Mouse (Mus musculus): ENCODE data around the gene Pdcd5. TPM values are rescaled to one million over a fixed set of nuclear protein-coding genes. Genes with fewer than 3 reads are reported as not detected.
A peak's percentile ranks its signal among the peaks of the same experiment; 100 is the strongest.

Gene Pdcd5
- polyA plus RNA-seq, 1 experiment, result 32.6 TPM

DNA sequence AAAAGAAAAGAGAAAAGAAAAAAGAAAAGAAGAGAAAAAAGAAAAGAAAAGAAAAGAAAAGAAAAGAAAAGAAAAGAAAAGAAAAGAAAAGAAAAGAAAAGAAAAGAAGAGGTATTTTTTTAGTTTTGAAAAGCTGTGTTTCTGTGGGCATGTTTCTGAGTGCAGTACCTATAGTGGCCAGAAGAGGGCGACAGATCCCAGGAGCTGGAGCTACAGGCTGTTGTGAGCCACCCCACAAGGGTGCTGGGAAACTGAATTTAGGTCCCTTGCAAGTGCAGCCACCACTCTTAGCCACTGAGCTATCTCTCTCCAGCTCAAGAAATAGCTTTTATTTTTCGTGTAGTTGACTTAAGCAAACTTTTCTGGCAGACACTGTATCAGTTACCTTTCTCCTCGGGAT lies 11.9 kb upstream of the Pdcd5 start:
- peak in 1 of 2 experiments; percentile 36 for DNase-seq (ENCODE audit: low read depth in 1 of 2, low spot score in 2 of 2)
- H3K4me1 ChIP-seq (ENCODE audit: control insufficient read depth, insufficient read depth, insufficient read length), result no peaks in the 10 kb centered on the region
- H3K27me3 ChIP-seq (ENCODE audit: control insufficient read depth, insufficient read depth, low read length), result no peaks in the 10 kb centered on the region
- TF ChIP-seq POLR2A (IDR thresholded peaks at IDR 0.05; ENCODE audit: low read depth, low read length) (no peak), CTCF (IDR thresholded peaks at IDR 0.05; ENCODE audit: extremely low read depth, insufficient read depth, insufficient read length, insufficient replicate concordance) (peak; percentile 68; the same call in 1 of the 2 replicates)
- H3K27ac ChIP-seq (ENCODE audit: insufficient read depth, low read length), result no peak overlapping the region
- WGBS, result 61% methylated on average over 3 of the region's 3 CpGs
- no peaks in the 10 kb centered on the region for H3K36me3 ChIP-seq (ENCODE audit: control insufficient read depth, insufficient read depth, low read length)
- no peak overlapping the region for H3K4me3 ChIP-seq (ENCODE audit: extremely low read depth, insufficient read depth, insufficient read length)

- no peak for TF ChIP-seq CTCF (IDR thresholded peaks at IDR 0.05; ENCODE audit: extremely low read depth, insufficient read depth, insufficient read length, insufficient replicate concordance)
- TF ChIP-seq POLR2A (IDR thresholded peaks at IDR 0.05; ENCODE audit: low read depth, low read length), result no peak
- H3K4me1 ChIP-seq (ENCODE audit: control insufficient read depth, insufficient read depth, insufficient read length), result no peaks in the 10 kb centered on the region
- WGBS, result 60% methylated on average over 6 of the region's 6 CpGs
- no peak for DNase-seq (ENCODE audit: low read depth in 1 of 2, low spot score in 2 of 2)
- no peak overlapping the region for H3K4me3 ChIP-seq (ENCODE audit: extremely low read depth, insufficient read depth, insufficient read length)
- no peaks in the 10 kb centered on the region for H3K36me3 ChIP-seq (ENCODE audit: control insufficient read depth, insufficient read depth, low read length)
- H3K27ac ChIP-seq (ENCODE audit: insufficient read depth, low read length), result no peak overlapping the region
- no peaks in the 10 kb centered on the region for H3K27me3 ChIP-seq (ENCODE audit: control insufficient read depth, insufficient read depth, low read length)
Measured at GRCm38 (mm10) chr7:35657829-35658228, 10.5 kb upstream of the Pdcd5 start.

DNA sequence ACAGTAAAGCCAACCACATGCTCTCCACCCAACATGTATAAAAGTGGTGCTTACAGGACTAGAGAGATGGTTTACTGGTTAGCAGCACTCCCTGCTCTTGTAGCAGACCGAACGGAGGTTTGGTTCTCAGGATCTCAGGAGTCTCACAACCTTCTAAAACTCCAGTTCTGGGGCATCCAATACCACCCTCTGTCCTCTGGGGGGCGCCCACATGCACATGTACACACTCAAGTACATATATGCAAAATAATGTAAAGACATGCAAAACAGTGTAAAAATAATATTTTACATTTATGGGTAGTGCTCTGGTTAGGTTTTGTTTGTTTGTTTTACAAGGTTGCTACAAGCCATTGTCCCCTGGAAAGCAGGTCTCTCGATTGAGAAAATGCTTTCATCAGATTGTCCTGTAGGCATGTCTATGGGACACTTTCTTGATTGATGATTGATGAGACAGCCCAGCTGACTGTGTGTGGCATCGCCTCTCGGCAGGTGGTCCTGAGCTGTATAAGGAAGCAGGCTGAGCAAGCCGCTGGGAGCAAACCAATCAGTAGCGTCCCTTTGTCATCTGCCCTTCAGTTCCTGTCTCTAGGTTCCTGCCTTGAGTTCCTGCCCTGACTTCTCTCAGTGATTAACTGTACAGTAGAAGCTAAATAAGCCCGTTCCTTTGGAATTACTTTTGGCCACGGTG lies 4.4 kb upstream of the Pdcd5 start:
- H3K27ac ChIP-seq (ENCODE audit: insufficient read depth, low read length), result no peak overlapping the region
- DNase-seq (ENCODE audit: low read depth in 1 of 2, low spot score in 2 of 2), result no peak
- no peaks in the 10 kb centered on the region for H3K36me3 ChIP-seq (ENCODE audit: control insufficient read depth, insufficient read depth, low read length)
- 85% methylated on average over 10 of the region's 10 CpGs for WGBS
- H3K27me3 ChIP-seq (ENCODE audit: control insufficient read depth, insufficient read depth, low read length), result no peaks in the 10 kb centered on the region
- TF ChIP-seq POLR2A (IDR thresholded peaks at IDR 0.05; ENCODE audit: low read depth, low read length) (no peak), CTCF (IDR thresholded peaks at IDR 0.05; ENCODE audit: extremely low read depth, insufficient read depth, insufficient read length, insufficient replicate concordance) (no peak)
- H3K4me3 ChIP-seq (ENCODE audit: extremely low read depth, insufficient read depth, insufficient read length), result no peak overlapping the region
- H3K4me1 ChIP-seq (ENCODE audit: control insufficient read depth, insufficient read depth, insufficient read length), result no peaks in the 10 kb centered on the region

- 83% methylated on average over 11 of the region's 11 CpGs for WGBS
- no peaks in the 10 kb centered on the region for H3K27me3 ChIP-seq (ENCODE audit: control insufficient read depth, insufficient read depth, low read length)
- peaks cover 3% of the 10 kb centered on the region; the same call in 1 of the 2 replicates for H3K4me1 ChIP-seq (ENCODE audit: control insufficient read depth, insufficient read depth, insufficient read length)
- H3K27ac ChIP-seq (ENCODE audit: insufficient read depth, low read length), result no peak overlapping the region
- DNase-seq (ENCODE audit: low read depth in 1 of 2, low spot score in 2 of 2), result no peak
- no peaks in the 10 kb centered on the region for H3K36me3 ChIP-seq (ENCODE audit: control insufficient read depth, insufficient read depth, low read length)
- H3K4me3 ChIP-seq (ENCODE audit: extremely low read depth, insufficient read depth, insufficient read length), result no peak overlapping the region
- TF ChIP-seq CTCF (IDR thresholded peaks at IDR 0.05; ENCODE audit: extremely low read depth, insufficient read depth, insufficient read length, insufficient replicate concordance) (no peak), POLR2A (IDR thresholded peaks at IDR 0.05; ENCODE audit: low read depth, low read length) (no peak)
Measured at GRCm38 (mm10) chr7:35650716-35651410, 3.5 kb upstream of the Pdcd5 start.

DNA sequence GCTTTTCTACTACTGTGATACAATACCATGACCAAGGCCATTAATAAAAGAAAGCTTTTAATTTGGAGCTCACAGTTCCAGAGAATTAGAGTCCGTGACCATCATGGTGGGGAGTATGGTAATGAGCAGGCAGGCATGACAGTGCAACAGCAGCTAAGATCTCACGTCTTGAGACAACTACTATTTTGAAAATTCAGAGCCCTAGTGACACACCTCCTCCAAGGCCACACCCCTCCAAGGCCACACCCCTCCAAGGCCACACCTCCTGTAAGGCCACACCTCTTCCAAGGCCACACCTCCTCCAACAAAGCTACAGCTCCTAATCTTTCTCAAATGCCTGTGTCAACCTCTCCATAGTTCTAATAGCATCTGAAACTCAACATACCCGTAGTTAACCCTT lies 1.8 kb upstream of the Pdcd5 start:
- 0 out of 2 replicates have a peak, but pooled peaks cover 4% of the 10 kb centered on the region for H3K36me3 ChIP-seq (ENCODE audit: control insufficient read depth, insufficient read depth, low read length)
- H3K27me3 ChIP-seq (ENCODE audit: control insufficient read depth, insufficient read depth, low read length), result no peaks in the 10 kb centered on the region
- no peak overlapping the region for H3K27ac ChIP-seq (ENCODE audit: insufficient read depth, low read length)
- peaks cover 3% of the 10 kb centered on the region; the same call in 1 of the 2 replicates for H3K4me1 ChIP-seq (ENCODE audit: control insufficient read depth, insufficient read depth, insufficient read length)
- H3K4me3 ChIP-seq (ENCODE audit: extremely low read depth, insufficient read depth, insufficient read length), result no peak overlapping the region
- TF ChIP-seq POLR2A (IDR thresholded peaks at IDR 0.05; ENCODE audit: low read depth, low read length) (no peak), CTCF (IDR thresholded peaks at IDR 0.05; ENCODE audit: extremely low read depth, insufficient read depth, insufficient read length, insufficient replicate concordance) (no peak)
- 38% methylated on average over 3 of the region's 3 CpGs for WGBS
- peak in 1 of 2 experiments; percentile 41 for DNase-seq (ENCODE audit: low read depth in 1 of 2, low spot score in 2 of 2)

DNA sequence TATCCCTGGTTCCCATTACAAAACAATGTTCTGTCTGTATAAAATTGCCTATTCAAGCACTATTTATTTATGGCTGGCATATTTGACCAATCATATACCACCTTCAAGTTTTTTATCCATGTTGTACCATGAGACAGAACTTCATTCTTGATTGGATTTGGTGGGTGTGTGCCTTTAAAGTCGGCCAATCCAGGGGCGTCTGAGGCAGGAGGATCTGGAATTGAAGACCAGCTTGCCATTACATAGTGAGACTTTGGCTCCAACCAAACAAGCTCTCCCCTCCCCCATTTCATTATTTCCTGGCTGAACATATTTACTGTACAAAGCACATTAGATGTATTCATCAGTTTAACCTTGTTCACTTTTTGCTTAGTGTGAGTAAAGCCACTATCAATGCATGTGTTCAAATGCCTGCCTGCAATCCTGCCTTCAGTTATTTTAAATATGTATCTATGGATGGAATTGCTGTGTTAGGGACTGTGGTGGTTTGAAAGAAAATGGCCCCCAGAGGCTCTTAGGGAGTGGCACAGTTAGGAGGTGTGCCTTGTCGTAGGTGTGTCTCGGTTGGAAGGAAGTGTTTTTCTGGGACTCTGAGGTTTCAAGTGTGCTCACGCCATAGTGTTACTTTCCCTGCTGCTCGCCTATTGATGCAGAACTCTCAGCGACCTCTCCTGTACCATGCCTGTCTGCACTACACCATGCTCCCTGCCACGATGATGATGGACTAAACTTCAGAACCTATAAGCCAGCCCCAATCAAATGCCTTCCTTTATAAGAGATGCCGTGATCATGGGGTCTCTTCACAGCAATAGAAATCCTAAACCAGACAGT lies 1.1 kb upstream of the Pdcd5 start:
- WGBS, result 65% methylated on average over 9 of the region's 9 CpGs
- no peak overlapping the region for H3K4me3 ChIP-seq (ENCODE audit: extremely low read depth, insufficient read depth, insufficient read length)
- peaks cover 3% of the 10 kb centered on the region; the same call in 1 of the 2 replicates for H3K4me1 ChIP-seq (ENCODE audit: control insufficient read depth, insufficient read depth, insufficient read length)
- 0 out of 2 replicates have a peak, but pooled peaks cover 4% of the 10 kb centered on the region for H3K36me3 ChIP-seq (ENCODE audit: control insufficient read depth, insufficient read depth, low read length)
- DNase-seq (ENCODE audit: low read depth in 1 of 2, low spot score in 2 of 2), result no peak
- H3K27me3 ChIP-seq (ENCODE audit: control insufficient read depth, insufficient read depth, low read length), result no peaks in the 10 kb centered on the region
- no peak overlapping the region for H3K27ac ChIP-seq (ENCODE audit: insufficient read depth, low read length)
- TF ChIP-seq CTCF (IDR thresholded peaks at IDR 0.05; ENCODE audit: extremely low read depth, insufficient read depth, insufficient read length, insufficient replicate concordance) (no peak), POLR2A (IDR thresholded peaks at IDR 0.05; ENCODE audit: low read depth, low read length) (no peak)
